Mouse (Mus musculus) midbrain, postnatal 0 days (tissue): Measurements from ENCODE around the gene Strn. TPM values are rescaled to one million over a fixed set of nuclear protein-coding genes. Genes with fewer than 3 reads are reported as not detected.
"Not testable (repeated sequence)": the region's sequence is repeated elsewhere in the genome, so short reads cannot be mapped to it uniquely, and the experiment has no call there.

ENCODE experiments used
- ATAC-seq: fragments of 200-750 bp; cut with Nextera tagmentation; 2 replicates; pipeline ENCODE4 v1.8.0; 2017; ENCODE audit warnings: moderate number of reproducible peaks, mild to moderate bottlenecking, moderate TSS enrichment, moderate library complexity; ENCODE audit not compliant: low FRiP score
- DNase-seq: peaks from one replicate; pipeline ENCODE4 v3.0.0-alpha.2; 2015; ENCODE audit warnings: low spot score
- H3K27ac ChIP-seq: fragments of 300-500 bp; sonication (generic); 2 replicates; pipeline ENCODE4 v1.5.1; 2014; ENCODE audit warnings: low read depth, mild to moderate bottlenecking, low read length, mixed read lengths
- H3K27me3 ChIP-seq: fragments of 300-500 bp; sonication (generic); 2 replicates; pipeline ENCODE4 v1.6.1; 2014; ENCODE audit warnings: low read length, control low read depth, mixed read lengths; ENCODE audit not compliant: insufficient read depth
- H3K36me3 ChIP-seq: fragments of 300-500 bp; sonication (generic); 2 replicates; pipeline ENCODE4 v1.6.1; 2014; ENCODE audit warnings: low read length, control low read depth, mixed read lengths; ENCODE audit not compliant: insufficient read depth
- H3K4me1 ChIP-seq: fragments of 300-500 bp; sonication (generic); 2 replicates; pipeline ENCODE4 v1.6.1; 2014; ENCODE audit warnings: mild to moderate bottlenecking, control low read depth, antibody characterized with exemption, low read length, mixed read lengths; ENCODE audit not compliant: insufficient read depth
- H3K4me2 ChIP-seq: fragments of 300-500 bp; sonication (generic); 2 replicates; pipeline ENCODE4 v1.6.1; 2014; ENCODE audit warnings: low read depth, mild to moderate bottlenecking, low read length, mixed read lengths; ENCODE audit not compliant: poor library complexity, severe bottlenecking
- H3K4me3 ChIP-seq: fragments of 300-500 bp; sonication (generic); 2 replicates; pipeline ENCODE4 v1.5.1; 2014; ENCODE audit warnings: low read depth, mild to moderate bottlenecking, low read length, moderate library complexity
- H3K9ac ChIP-seq: fragments of 300-500 bp; sonication (generic); replicated peaks from 2 replicates; pipeline ENCODE4 v1.6.1; 2014; ENCODE audit warnings: mild to moderate bottlenecking, low read length, moderate library complexity, mixed read lengths; ENCODE audit not compliant: poor library complexity, severe bottlenecking
- H3K9me3 ChIP-seq: fragments of 300-500 bp; sonication (generic); 2 replicates; pipeline ENCODE4 v1.6.1; 2016; ENCODE audit warnings: low read length, control low read depth
- CTCF ChIP-seq: IDR thresholded peaks from 2 replicates; pipeline ENCODE4 v1.5.1; 2016; ENCODE audit warnings: antibody characterized with exemption, mild to moderate bottlenecking
- WGBS: fragments of 180-500 bp; shearing (Covaris S2); extraction: QIAGEN DNeasy Blood & Tissue Kit; methylation state at CpG from one replicate; pipeline ENCODE4 v1.1.7; 2014; 5-methylcytosine and 5-hydroxymethylcytosine counted together
- polyA plus RNA-seq: library from polyadenylated mRNA; unstranded; fragments of >200 nt; fragmentation: Nextera tagmentation; extraction: Ambion mirVana; gene quantifications from 2 replicates; pipeline ENCODE4 v1.2.1, GENCODE M21; 2015
- total RNA-seq: library from RNA; depleted of rRNA; stranded (reverse); fragments of >200 nt; gene quantifications from 2 replicates; pipeline ENCODE4 v1.2.3, GENCODE M21; 2014

Gene Strn
- total and polyA plus RNA-seq, 2 experiments from 2014 or later: 4.2 to 22.4 TPM

DNA sequence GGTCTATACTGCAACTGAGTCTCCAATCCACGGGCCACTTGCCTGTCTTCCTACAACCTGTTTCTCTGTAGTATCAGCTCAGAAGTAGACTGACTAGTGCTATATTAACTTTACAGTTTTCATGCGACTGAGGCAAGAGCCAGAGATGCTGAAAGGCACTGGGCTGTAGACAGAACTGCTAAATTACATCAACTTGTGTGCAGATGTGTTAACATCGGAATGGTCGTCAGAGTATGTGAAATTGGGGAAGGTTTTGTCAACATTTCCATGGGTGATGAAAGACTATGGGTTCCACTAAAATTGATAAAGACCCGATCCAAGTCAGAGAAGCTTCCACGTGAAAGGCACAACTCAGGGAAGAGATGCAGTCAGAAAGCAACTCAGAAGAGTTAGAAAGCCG lies 34.0 kb downstream of the Strn start:
- TF ChIP-seq CTCF: no peak
- H3K4me2 ChIP-seq: no peak overlapping the region
- 97% methylated on average over 7 of the region's 7 CpGs for WGBS
- H3K27ac ChIP-seq: no peak overlapping the region
- no peak for DNase-seq
- H3K9me3 ChIP-seq: no peaks in the 10 kb centered on the region
- H3K4me3 ChIP-seq: no peak overlapping the region
- no peak for ATAC-seq
- no peaks in the 10 kb centered on the region for H3K27me3 ChIP-seq
- no peaks in the 10 kb centered on the region for H3K4me1 ChIP-seq
- H3K36me3 ChIP-seq: no peaks in the 10 kb centered on the region; the same call in 1 of the 2 replicates
- H3K9ac ChIP-seq: no peak overlapping the region

DNA sequence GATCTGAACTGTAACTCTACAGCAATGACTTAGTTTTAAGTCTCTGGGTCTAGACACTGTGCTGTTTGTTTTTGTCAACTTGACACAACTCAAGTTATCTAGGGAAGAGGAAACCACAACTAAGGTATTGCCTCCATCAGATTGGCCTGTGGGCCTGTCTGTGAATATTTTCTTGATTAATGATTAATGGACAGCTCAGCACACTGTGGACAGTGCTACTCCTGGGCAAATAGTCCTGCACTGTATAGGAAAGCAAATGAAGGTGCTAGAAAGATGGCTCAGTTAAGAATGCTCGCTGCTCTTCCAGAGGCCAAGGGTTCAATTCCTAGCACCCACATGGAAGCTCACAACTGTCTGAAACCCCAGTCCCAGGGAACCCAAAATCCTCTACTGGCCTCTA lies 38.0 kb downstream of the Strn start:
- 100% methylated on average over 1 of the region's 1 CpGs for WGBS
- Histone ChIP-seq H3K36me3 (no peaks in the 10 kb centered on the region; the same call in 1 of the 2 replicates), H3K4me2 (no peak overlapping the region), H3K4me3 (no peak overlapping the region), H3K9ac (no peak overlapping the region), H3K27ac (no peak overlapping the region), H3K9me3 (no peaks in the 10 kb centered on the region), H3K27me3 (no peaks in the 10 kb centered on the region), H3K4me1 (no peaks in the 10 kb centered on the region)
- DNase-seq: no peak
- ATAC-seq: no peak
- TF ChIP-seq CTCF: no peak

DNA sequence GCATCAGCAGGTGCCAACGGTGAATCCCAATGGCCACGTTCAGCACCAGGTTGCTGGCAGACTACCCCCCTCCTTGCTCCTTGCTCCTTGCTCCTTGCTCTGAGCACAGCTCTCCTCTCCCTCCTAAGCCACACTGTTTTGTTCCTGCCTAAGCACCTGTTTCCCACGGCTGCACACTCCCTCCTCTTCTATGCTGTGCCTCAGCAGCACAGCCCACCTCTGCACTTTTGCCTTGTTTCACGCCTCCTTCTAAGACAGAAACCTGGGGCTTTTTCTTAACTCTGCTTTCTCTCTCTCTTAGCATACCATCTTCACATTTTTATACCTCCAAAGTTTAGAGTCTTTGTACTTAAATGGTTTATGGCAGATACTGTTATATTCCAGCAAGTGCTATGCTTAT lies 39.5 kb downstream of the Strn start:
- H3K4me2 ChIP-seq: no peak overlapping the region
- no peak overlapping the region for H3K4me3 ChIP-seq
- DNase-seq: no peak
- no peaks in the 10 kb centered on the region for H3K4me1 ChIP-seq
- no peak overlapping the region for H3K27ac ChIP-seq
- no peaks in the 10 kb centered on the region for H3K27me3 ChIP-seq
- no peak overlapping the region for H3K9ac ChIP-seq
- ATAC-seq: no peak
- no peaks in the 10 kb centered on the region for H3K9me3 ChIP-seq
- no peaks in the 10 kb centered on the region; the same call in 1 of the 2 replicates for H3K36me3 ChIP-seq
- no peak for TF ChIP-seq CTCF
- 88% methylated on average over 4 of the region's 4 CpGs for whole genome bisulfite sequencing

DNA sequence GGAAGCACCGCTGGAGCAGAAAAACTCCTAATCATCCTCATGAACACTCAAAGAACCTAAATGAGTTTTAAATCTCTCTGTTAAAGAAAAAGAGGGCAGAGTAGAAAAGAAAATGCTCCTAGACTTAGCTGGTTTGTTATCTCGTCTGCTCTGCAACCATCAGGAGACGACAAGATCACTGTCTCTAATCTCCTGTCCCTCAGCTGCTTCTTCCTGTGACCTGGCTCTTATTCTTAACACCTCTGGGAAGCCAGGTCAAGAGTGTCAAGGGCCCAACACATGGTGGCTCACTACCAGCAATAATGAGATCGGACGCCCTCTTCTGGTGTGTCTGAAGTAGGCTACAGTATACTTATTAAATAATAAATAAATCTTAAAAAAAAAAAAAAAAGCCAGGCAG lies 40.1 kb downstream of the Strn start:
- DNase-seq: no peak
- Histone ChIP-seq H3K9me3 (no peaks in the 10 kb centered on the region), H3K4me1 (no peaks in the 10 kb centered on the region), H3K36me3 (no peaks in the 10 kb centered on the region; the same call in 1 of the 2 replicates), H3K4me3 (no peak overlapping the region), H3K4me2 (no peak overlapping the region), H3K27ac (no peak overlapping the region), H3K9ac (no peak overlapping the region), H3K27me3 (no peaks in the 10 kb centered on the region)
- no peak for TF ChIP-seq CTCF
- no peak for ATAC-seq
- 76% methylated on average over 5 of the region's 5 CpGs for WGBS

DNA sequence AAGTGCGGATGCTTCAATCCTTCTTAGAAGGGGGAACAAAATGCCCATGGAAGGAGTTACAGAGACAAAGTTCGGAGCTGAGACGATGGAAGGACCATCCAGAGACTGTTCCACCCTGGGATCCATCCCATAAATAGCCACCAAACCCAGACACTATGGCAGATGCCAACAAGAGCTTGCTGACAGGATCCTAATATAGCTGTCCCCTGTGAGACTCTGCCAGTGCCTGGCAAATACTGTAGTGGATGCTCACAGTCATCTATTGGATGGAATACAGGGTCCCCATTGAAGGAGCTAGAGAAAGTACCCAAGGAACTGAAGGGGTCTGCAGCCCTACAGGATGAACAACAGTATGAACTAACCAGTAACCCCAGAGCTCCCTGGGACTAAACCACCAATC lies 47.8 kb downstream of the Strn start:
- not testable (repeated sequence) for ATAC-seq, H3K9ac ChIP-seq, H3K27ac ChIP-seq, H3K9me3 ChIP-seq, H3K4me2 ChIP-seq, H3K4me3 ChIP-seq, DNase-seq, H3K27me3 ChIP-seq, H3K4me1 ChIP-seq, H3K36me3 ChIP-seq
- WGBS: 96% methylated on average over 3 of the region's 3 CpGs

DNA sequence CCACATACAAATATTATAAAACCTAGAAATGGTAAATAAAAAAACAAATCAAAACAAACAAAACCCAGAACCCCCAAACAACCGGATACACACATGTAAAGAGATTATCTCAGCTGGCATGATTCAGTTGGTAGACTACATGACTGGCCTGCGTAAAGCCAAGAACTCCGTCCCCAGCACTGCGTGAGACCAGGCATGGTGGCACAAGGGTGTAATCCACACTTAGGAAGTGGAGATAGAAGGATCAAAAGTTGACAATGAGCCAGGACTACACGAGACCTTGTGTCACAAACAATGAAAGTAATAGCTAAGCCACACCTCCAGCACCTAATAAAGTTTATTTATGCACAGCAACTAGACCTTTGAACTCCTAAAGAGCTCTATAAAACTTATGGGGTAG lies 49.0 kb downstream of the Strn start:
- no peak for TF ChIP-seq CTCF
- H3K36me3 ChIP-seq: peaks cover 7% of the 10 kb centered on the region; the same call in 1 of the 2 replicates
- DNase-seq (no peak), ATAC-seq (no peak)
- H3K27ac ChIP-seq: no peak overlapping the region
- H3K27me3 ChIP-seq: no peaks in the 10 kb centered on the region
- no peak overlapping the region for H3K9ac ChIP-seq
- no peak overlapping the region for H3K4me3 ChIP-seq
- H3K4me1 ChIP-seq: no peaks in the 10 kb centered on the region
- H3K4me2 ChIP-seq: no peak overlapping the region
- 86% methylated on average over 5 of the region's 5 CpGs for WGBS
- H3K9me3 ChIP-seq: no peaks in the 10 kb centered on the region
